Comparison of ENCODE assay signal across 21 mouse cellular contexts in genomic region chr4:44223444-44223843, GRCm38 (mm10). TPM values are rescaled to one million over a fixed set of nuclear protein-coding genes. Genes with fewer than 3 reads are reported as not detected.
DNase-seq lines count a peak whose midpoint lies in the region; ATAC-seq and TF ChIP-seq lines count a peak whose summit lies in the region.
"Had no signal": no experiment of that assay in that cellular context is flagged by ENCODE, and none has a peak within 500 bp of the region (broad histone marks: within the 10 kb centered on the region; RNA-seq: fewer than 3 reads in every experiment).

No protein-coding gene starts in this region.

- DNase-seq in cerebellum, postnatal 10 days: peak; percentile 21 to 23
- no peak for DNase-seq in cerebellum, adult 11 months
- peak; percentile 50 for DNase-seq in kidney, adult 2 months
- no peak for DNase-seq in kidney, postnatal 14 days
- DNase-seq in liver, adult 2 months (ENCODE audit: extremely low read depth, low read depth, low spot score): peak; percentile 20
- DNase-seq in thymus, adult 2 months: no peak
- DNase-seq: adrenal gland, postnatal 14 days; B cell, adult 2 months; cerebellum, adult 18-20 months; cerebellum, adult 9-11 months; gastrocnemius, postnatal 10 days; heart, adult 2 months had no signal

- TF ChIP-seq CTCF in kidney, adult 2 months (conservative IDR thresholded peaks at IDR 0.05; ENCODE audit: insufficient read depth, insufficient read length, low read depth, low read length): no peak
- no peak for TF ChIP-seq CTCF in liver, adult 2 months (IDR thresholded peaks at IDR 0.05; ENCODE audit: low read depth, low read length)
- TF ChIP-seq CTCF in thymus, adult 2 months (IDR thresholded peaks at IDR 0.05; ENCODE audit: borderline replicate concordance, control insufficient read depth, extremely low read depth, insufficient read depth, low read length, poor library complexity): no peak

- H3K4me2 ChIP-seq in liver, embryonic 12.5 days: no peak overlapping the region
- H3K4me2 ChIP-seq: hindbrain, embryonic 14.5 days had no signal

- H3K27me3 ChIP-seq in kidney, adult 2 months (replicated peaks; ENCODE audit: control insufficient read depth, insufficient read depth, low read length): no peaks in the 10 kb centered on the region
- no peaks in the 10 kb centered on the region for H3K27me3 ChIP-seq in liver, adult 2 months (ENCODE audit: control insufficient read depth, insufficient read depth, low read length)
- H3K27me3 ChIP-seq in liver, embryonic 12.5 days (replicated peaks): no peaks in the 10 kb centered on the region
- H3K27me3 ChIP-seq in thymus, adult 2 months (ENCODE audit: control insufficient read depth, insufficient read depth, low read length): no peaks in the 10 kb centered on the region
- H3K27me3 ChIP-seq: embryonic facial prominence, embryonic 12.5 days; forebrain, embryonic 15.5 days; heart, embryonic 12.5 days had no signal

- no peak for TF ChIP-seq POLR2A in kidney, adult 2 months (IDR thresholded peaks at IDR 0.05; ENCODE audit: low read depth, low read length)
- no peak for TF ChIP-seq POLR2A in liver, adult 2 months (IDR thresholded peaks at IDR 0.05; ENCODE audit: extremely low read depth, insufficient read depth, low read length)
- no peak for TF ChIP-seq POLR2A in thymus, adult 2 months (IDR thresholded peaks at IDR 0.05; ENCODE audit: control insufficient read depth, extremely low read depth, insufficient read depth, low read length, poor library complexity)

- no peak for ATAC-seq in liver, embryonic 12.5 days
- no peak for ATAC-seq in CD4-positive, CD25-positive, alpha-beta regulatory T cell, adult 4 months
- ATAC-seq: activated CD4-positive, CD25-positive, alpha-beta regulatory T cell, adult 4 months had no signal

- H3K79me2 ChIP-seq in liver, adult 2 months (ENCODE audit: control insufficient read depth, insufficient read depth, low read length): peaks cover 21% of the 10 kb centered on the region; the same call in 1 of the 2 replicates

- H3K9me3 ChIP-seq in liver, embryonic 12.5 days (replicated peaks): no peaks in the 10 kb centered on the region
- H3K9me3 ChIP-seq: embryonic facial prominence, embryonic 12.5 days; forebrain, embryonic 15.5 days; G1E; heart, embryonic 12.5 days; hindbrain, embryonic 10.5 days had no signal

- 42% methylated on average over 4 of the region's 4 CpGs for WGBS in kidney, adult 2 months
- 57% methylated on average over 4 of the region's 4 CpGs for WGBS in liver, adult 2 months
- 72% methylated on average over 4 of the region's 4 CpGs for WGBS in liver, embryonic 12.5 days (ENCODE audit: insufficient replicate concordance)
- 88% methylated on average over 4 of the region's 4 CpGs for WGBS in thymus, adult 2 months

- no peaks in the 10 kb centered on the region for H3K36me3 ChIP-seq in kidney, adult 2 months (ENCODE audit: control insufficient read depth, insufficient read depth, low read length)
- no peaks in the 10 kb centered on the region for H3K36me3 ChIP-seq in liver, adult 2 months (ENCODE audit: control insufficient read depth, insufficient read depth, low read length)
- H3K36me3 ChIP-seq in liver, embryonic 12.5 days: no peaks in the 10 kb centered on the region
- H3K36me3 ChIP-seq in thymus, adult 2 months (ENCODE audit: control insufficient read depth, insufficient read depth, low read length): no peaks in the 10 kb centered on the region
- H3K36me3 ChIP-seq: embryonic facial prominence, embryonic 12.5 days; forebrain, embryonic 15.5 days; G1E; heart, embryonic 12.5 days; hindbrain, embryonic 10.5 days had no signal

- H3K4me3 ChIP-seq in kidney, adult 2 months (ENCODE audit: insufficient read depth, low read depth, low read length): no peak overlapping the region
- H3K4me3 ChIP-seq in liver, adult 2 months (ENCODE audit: insufficient read depth, low read depth, low read length): no peak overlapping the region
- no peak overlapping the region for H3K4me3 ChIP-seq in liver, embryonic 12.5 days
- no peak overlapping the region for H3K4me3 ChIP-seq in thymus, adult 2 months (ENCODE audit: control insufficient read depth, insufficient read depth, low read length)
- H3K4me3 ChIP-seq: embryonic facial prominence, embryonic 12.5 days; forebrain, embryonic 15.5 days; heart, adult 2 months; heart, embryonic 12.5 days; hindbrain, embryonic 10.5 days had no signal

- H3K4me1 ChIP-seq in kidney, adult 2 months (ENCODE audit: control insufficient read depth, insufficient read depth, low read length): 0 out of 2 replicates have a peak, but pooled peaks cover 3% of the 10 kb centered on the region
- H3K4me1 ChIP-seq in liver, adult 2 months (ENCODE audit: control insufficient read depth, insufficient read depth, low read length): no peaks in the 10 kb centered on the region
- no peaks in the 10 kb centered on the region for H3K4me1 ChIP-seq in liver, embryonic 12.5 days
- H3K4me1 ChIP-seq in thymus, adult 2 months (replicated peaks; ENCODE audit: control insufficient read depth, insufficient read depth, low read length): no peaks in the 10 kb centered on the region

- H3K27ac ChIP-seq in kidney, adult 2 months (ENCODE audit: insufficient read depth, low read depth, low read length): no peak overlapping the region
- no peak overlapping the region for H3K27ac ChIP-seq in liver, adult 2 months (replicated peaks; ENCODE audit: insufficient read depth, low read depth, low read length)
- no peak overlapping the region for H3K27ac ChIP-seq in liver, embryonic 12.5 days
- no peak overlapping the region for H3K27ac ChIP-seq in thymus, adult 2 months (ENCODE audit: control insufficient read depth, insufficient read depth, low read length)
- H3K27ac ChIP-seq: embryonic facial prominence, embryonic 12.5 days; heart, adult 2 months; hindbrain, embryonic 14.5 days had no signal

- H3K9ac ChIP-seq in liver, adult 2 months (ENCODE audit: low read depth, low read length): no peak overlapping the region
- H3K9ac ChIP-seq in liver, embryonic 12.5 days: no peak overlapping the region
- H3K9ac ChIP-seq: embryonic facial prominence, embryonic 12.5 days; forebrain, embryonic 15.5 days; heart, embryonic 12.5 days; hindbrain, embryonic 14.5 days had no signal

RNA-seq across cellular contexts. Expression of gene Rnf38, which starts 10.1 kb away (rescaled TPM):
- 69.9 and 72.6 TPM in 2 replicates for polyA plus RNA-seq in kidney, adult 2 months (2012; rRNA removed)
- total RNA-seq in liver, adult 2 months (2014; rRNA removed): 6.6 and 6.7 TPM in 2 replicates
- polyA plus RNA-seq in liver, adult 2 months (2012; rRNA removed): 18.1 and 23.5 TPM in 2 replicates
- polyA plus RNA-seq in liver, embryonic 12.5 days (2016; fragmentation: Nextera tagmentation; extraction: Ambion mirVana): 15.3 and 16.7 TPM in 2 replicates
- 10 to 100 TPM; 27.5 to 27.7 TPM for polyA plus RNA-seq in CD4-positive, CD25-positive, alpha-beta regulatory T cell, adult 4 months (2017; shearing (Covaris generic))
- 435 and 445 TPM in 2 replicates for polyA plus RNA-seq in thymus, adult 2 months (2012; rRNA removed)

Comparison
In these comparisons a context has a peak if more than half of its experiments do, and no peak if none do; other contexts are left out.
1. DNase-seq: peak in cerebellum, postnatal 10 days (2 of 2), kidney, adult 2 months (single experiment) and liver, adult 2 months (single experiment); none in cerebellum, adult 11 months (single experiment), kidney, postnatal 14 days (single experiment) and thymus, adult 2 months (single experiment).